Mouse (Mus musculus): ENCODE results near the gene 4930432K21Rik. TPM values are rescaled to one million over a fixed set of nuclear protein-coding genes. Genes with fewer than 3 reads are reported as not detected.

The 4930432K21Rik gene
- polyA plus RNA-seq, 1 experiment: 0.24 TPM

DNA sequence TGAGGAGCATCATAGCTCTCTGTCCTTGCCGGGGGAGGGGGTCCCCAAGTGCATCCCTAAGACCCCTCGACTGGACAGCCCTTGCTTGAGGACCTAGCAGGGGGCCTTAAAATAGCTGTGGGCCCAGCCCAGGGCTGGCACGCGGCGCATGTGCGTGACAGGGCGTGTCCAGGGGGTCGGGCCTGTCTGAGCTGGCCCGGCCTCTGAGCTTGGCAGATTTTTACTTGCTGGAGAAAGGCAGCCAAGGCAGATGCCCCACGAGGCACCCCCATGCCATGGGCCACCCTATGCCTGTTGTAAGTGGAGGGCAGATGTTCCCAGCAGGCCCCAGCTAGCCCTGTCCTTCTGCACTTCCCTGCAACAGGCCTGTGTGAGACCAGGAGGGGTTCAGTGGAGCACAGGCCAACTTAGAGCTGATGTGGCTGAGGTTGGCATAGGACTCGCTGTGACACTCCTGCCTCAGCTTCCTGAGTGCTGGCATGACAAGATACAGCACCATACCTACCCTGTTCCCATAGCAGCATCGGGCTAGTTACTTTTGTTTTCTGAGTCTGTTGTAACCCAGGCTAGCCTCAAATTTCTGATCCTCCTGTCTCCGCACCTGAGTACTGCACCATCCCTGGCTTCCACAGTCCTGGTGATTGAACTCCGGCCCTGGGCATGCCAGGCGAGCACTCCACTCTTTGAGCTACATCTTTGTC, 53.9 kb downstream of the 4930432K21Rik start:
- Histone ChIP-seq H3K79me2 (ENCODE audit: control insufficient read depth, insufficient read depth) (peaks cover 53% of the 10 kb centered on the region), H3K36me3 (ENCODE audit: control insufficient read depth, insufficient read depth) (peaks cover 12% of the 10 kb centered on the region), H3K27me3 (ENCODE audit: control insufficient read depth, insufficient read depth, insufficient read length) (no peaks in the 10 kb centered on the region), H3ac (ENCODE audit: control insufficient read depth, insufficient read length) (peak overlapping the region; percentile 77), H3K4me3 (peak overlapping the region; percentile 82), H3K4me2 (ENCODE audit: low read depth) (peak overlapping the region; percentile 79)
- no peak for TF ChIP-seq E2F4 (IDR thresholded peaks at IDR 0.05; ENCODE audit: insufficient read depth)
- no peak for TF ChIP-seq SRF (IDR thresholded peaks at IDR 0.05; ENCODE audit: control insufficient read depth, insufficient read length, low read depth)
- peak in 1 of 3 experiments; percentile 28 for TF ChIP-seq MYOG (IDR thresholded peaks at IDR 0.05; ENCODE audit: control insufficient read depth in 1 of 3, insufficient read depth in 1 of 3, insufficient read length in 2 of 3, low read depth in 2 of 3)
- peak; percentile 77 for TF ChIP-seq POLR2A (IDR thresholded peaks at IDR 0.05; ENCODE audit: insufficient read length, low read depth)
- TF ChIP-seq USF1 (IDR thresholded peaks at IDR 0.05; ENCODE audit: low read depth): no peak
- TF ChIP-seq TCF3 (IDR thresholded peaks at IDR 0.05; ENCODE audit: insufficient read length, low read depth): no peak
- no peak for TF ChIP-seq REST (IDR thresholded peaks at IDR 0.05; ENCODE audit: insufficient read depth, insufficient read length)
- no peak for TF ChIP-seq TCF12 (IDR thresholded peaks at IDR 0.05; ENCODE audit: insufficient read depth, poor library complexity, severe bottlenecking)
- no peak for TF ChIP-seq CEBPB (IDR thresholded peaks at IDR 0.05; ENCODE audit: insufficient read depth, poor library complexity, severe bottlenecking)
- TF ChIP-seq MYOD1 (IDR thresholded peaks at IDR 0.05; ENCODE audit: control insufficient read depth in 1 of 3, insufficient read length in 2 of 3, low read depth in 2 of 3): no peak
- peak; percentile 94 for TF ChIP-seq POLR2AphosphoS2 (IDR thresholded peaks at IDR 0.05; ENCODE audit: insufficient read length, low read depth)
- TF ChIP-seq MAX (IDR thresholded peaks at IDR 0.05; ENCODE audit: low read depth): no peak

GRCm38 (mm10) chr8:84202466-84202865, 54.6 kb downstream of the 4930432K21Rik start:
- H3K4me2 ChIP-seq (ENCODE audit: low read depth): peak overlapping the region; percentile 93
- TF ChIP-seq MYOD1 (IDR thresholded peaks at IDR 0.05; ENCODE audit: control insufficient read depth in 1 of 3, insufficient read length in 2 of 3, low read depth in 2 of 3) (peak in 1 of 3 experiments; percentile 62), CEBPB (IDR thresholded peaks at IDR 0.05; ENCODE audit: insufficient read depth, poor library complexity, severe bottlenecking) (0 out of 2 replicates have a peak, but pooled peaks have one; percentile 10), TCF3 (IDR thresholded peaks at IDR 0.05; ENCODE audit: insufficient read length, low read depth) (no peak), SRF (IDR thresholded peaks at IDR 0.05; ENCODE audit: control insufficient read depth, insufficient read length, low read depth) (peak; percentile 58), USF1 (IDR thresholded peaks at IDR 0.05; ENCODE audit: low read depth) (no peak), POLR2A (IDR thresholded peaks at IDR 0.05; ENCODE audit: insufficient read length, low read depth) (peak; percentile 88), MAX (IDR thresholded peaks at IDR 0.05; ENCODE audit: low read depth) (no peak), E2F4 (IDR thresholded peaks at IDR 0.05; ENCODE audit: insufficient read depth) (no peak), POLR2AphosphoS2 (IDR thresholded peaks at IDR 0.05; ENCODE audit: insufficient read length, low read depth) (peak; percentile 97), REST (IDR thresholded peaks at IDR 0.05; ENCODE audit: insufficient read depth, insufficient read length) (no peak), TCF12 (IDR thresholded peaks at IDR 0.05; ENCODE audit: insufficient read depth, poor library complexity, severe bottlenecking) (no peak), MYOG (IDR thresholded peaks at IDR 0.05; ENCODE audit: control insufficient read depth in 1 of 3, insufficient read depth in 1 of 3, insufficient read length in 2 of 3, low read depth in 2 of 3) (peak in 2 of 3 experiments; percentile 36 to 70)
- peaks cover 16% of the 10 kb centered on the region for H3K36me3 ChIP-seq (ENCODE audit: control insufficient read depth, insufficient read depth)
- peak overlapping the region; percentile 82 for H3K4me3 ChIP-seq
- H3K79me2 ChIP-seq (ENCODE audit: control insufficient read depth, insufficient read depth): peaks cover 60% of the 10 kb centered on the region
- H3ac ChIP-seq (ENCODE audit: control insufficient read depth, insufficient read length): peak overlapping the region; percentile 77
- H3K27me3 ChIP-seq (ENCODE audit: control insufficient read depth, insufficient read depth, insufficient read length): no peaks in the 10 kb centered on the region

GRCm38 (mm10) chr8:84202938-84203917, 55.4 kb downstream of the 4930432K21Rik start:
- Histone ChIP-seq H3K79me2 (ENCODE audit: control insufficient read depth, insufficient read depth) (peaks cover 66% of the 10 kb centered on the region), H3K36me3 (ENCODE audit: control insufficient read depth, insufficient read depth) (peaks cover 18% of the 10 kb centered on the region), H3K27me3 (ENCODE audit: control insufficient read depth, insufficient read depth, insufficient read length) (no peaks in the 10 kb centered on the region), H3ac (ENCODE audit: control insufficient read depth, insufficient read length) (peak overlapping the region; percentile 77), H3K4me3 (peak overlapping the region; percentile 82), H3K4me2 (ENCODE audit: low read depth) (peak overlapping the region; percentile 93)
- TF ChIP-seq SRF (IDR thresholded peaks at IDR 0.05; ENCODE audit: control insufficient read depth, insufficient read length, low read depth) (no peak), E2F4 (IDR thresholded peaks at IDR 0.05; ENCODE audit: insufficient read depth) (no peak), REST (IDR thresholded peaks at IDR 0.05; ENCODE audit: insufficient read depth, insufficient read length) (no peak), POLR2AphosphoS2 (IDR thresholded peaks at IDR 0.05; ENCODE audit: insufficient read length, low read depth) (peak; percentile 88), USF1 (IDR thresholded peaks at IDR 0.05; ENCODE audit: low read depth) (no peak), TCF3 (IDR thresholded peaks at IDR 0.05; ENCODE audit: insufficient read length, low read depth) (peak; percentile 38), MYOD1 (IDR thresholded peaks at IDR 0.05; ENCODE audit: control insufficient read depth in 1 of 3, insufficient read length in 2 of 3, low read depth in 2 of 3) (peak in 1 of 3 experiments; percentile 54), MYOG (IDR thresholded peaks at IDR 0.05; ENCODE audit: control insufficient read depth in 1 of 3, insufficient read depth in 1 of 3, insufficient read length in 2 of 3, low read depth in 2 of 3) (peak in 2 of 3 experiments; percentile 27 to 70), POLR2A (IDR thresholded peaks at IDR 0.05; ENCODE audit: insufficient read length, low read depth) (peak; percentile 76)
